Mouse (Mus musculus): ENCODE results near the gene Chpf.

The Chpf gene

GRCm38 (mm10) chr1:75460297-75460696 lies 18.8 kb downstream of the Chpf start:
- in situ Hi-C loops (cut with MseI, MboI): loop anchor here (10.0 kb wide), 1 partner anchor 115 kb away; no protein-coding TSS in a partner anchor

GRCm38 (mm10) chr1:75458789-75459684 lies 20.1 kb downstream of the Chpf start:
- in situ Hi-C loops (cut with MseI, MboI): no loop called here

GRCm38 (mm10) chr1:75458025-75458788 lies 20.9 kb downstream of the Chpf start:
- in situ Hi-C loops (cut with MseI, MboI): no loop called here

- in situ Hi-C loops (cut with MseI, MboI): no loop called here
These were observed 21.4 kb downstream of the Chpf start for GRCm38 (mm10) chr1:75457710-75458024.

GRCm38 (mm10) chr1:75456746-75457564 lies 22.2 kb downstream of the Chpf start:
- in situ Hi-C loops (cut with MseI, MboI): no loop called here

- in situ Hi-C loops (cut with MseI, MboI): no loop called here
These were observed 23.2 kb downstream of the Chpf start for GRCm38 (mm10) chr1:75455948-75456347.

GRCm38 (mm10) chr1:75455433-75455832 lies 23.7 kb downstream of the Chpf start:
- in situ Hi-C loops (cut with MseI, MboI): no loop called here

GRCm38 (mm10) chr1:75451900-75452299 lies 27.2 kb downstream of the Chpf start:
- in situ Hi-C loops (cut with MseI, MboI): no loop called here

- in situ Hi-C loops (cut with MseI, MboI): no loop called here
These were observed 28.6 kb downstream of the Chpf start, which contains the start of gene Asic4 for GRCm38 (mm10) chr1:75450314-75451005. Gene Asic4, plus strand, starts transcription at chr1:75450436.

- in situ Hi-C loops (cut with MseI, MboI): no loop called here
These were observed 29.6 kb downstream of the Chpf start for GRCm38 (mm10) chr1:75449377-75450135.

- in situ Hi-C loops (cut with MseI, MboI): no loop called here
These were observed 30.2 kb downstream of the Chpf start for GRCm38 (mm10) chr1:75448937-75449336.

- in situ Hi-C loops (cut with MseI, MboI): no loop called here
These were observed 31.1 kb downstream of the Chpf start for GRCm38 (mm10) chr1:75448052-75448431.

- in situ Hi-C loops (cut with MseI, MboI): no loop called here
These were observed 31.6 kb downstream of the Chpf start for GRCm38 (mm10) chr1:75447265-75448051.

GRCm38 (mm10) chr1:75446656-75447055 lies 32.5 kb downstream of the Chpf start:
- in situ Hi-C loops (cut with MseI, MboI): no loop called here

- in situ Hi-C loops (cut with MseI, MboI): no loop called here
These were observed 33.1 kb downstream of the Chpf start for GRCm38 (mm10) chr1:75445751-75446611.

GRCm38 (mm10) chr1:75445141-75445701 lies 33.9 kb downstream of the Chpf start:
- in situ Hi-C loops (cut with MseI, MboI): no loop called here

- in situ Hi-C loops (cut with MseI, MboI): no loop called here
These were observed 34.9 kb downstream of the Chpf start for GRCm38 (mm10) chr1:75444208-75444607.

- in situ Hi-C loops (cut with MseI, MboI): no loop called here
These were observed 35.7 kb downstream of the Chpf start for GRCm38 (mm10) chr1:75443247-75444024.

Measured in mouse trophoblast stem cell (cell line).